Mouse (Mus musculus) small intestine, adult 2 months (tissue): ENCODE measurements around the gene Efna1. TPM values are rescaled to one million over a fixed set of nuclear protein-coding genes. Genes with fewer than 3 reads are reported as not detected.

Experiments used
- H3K27ac ChIP-seq: fragments of 200-500 bp; 2 replicates; pipeline ENCODE4 v1.5.1; 2012; ENCODE audit warnings: low read depth, low read length, control low read depth, inconsistent platforms; ENCODE audit not compliant: insufficient read depth
- H3K27me3 ChIP-seq: fragments of 200-500 bp; 2 replicates; pipeline ENCODE4 v1.6.1; 2012; ENCODE audit warnings: mild to moderate bottlenecking, moderate library complexity, low read length, inconsistent platforms; ENCODE audit not compliant: control insufficient read depth, insufficient read depth
- H3K36me3 ChIP-seq: fragments of 200-500 bp; 2 replicates; pipeline ENCODE4 v1.6.1; 2012; ENCODE audit warnings: mild to moderate bottlenecking, low read length, control low read depth, inconsistent platforms; ENCODE audit not compliant: control insufficient read depth, insufficient read depth
- H3K4me1 ChIP-seq: fragments of 200-500 bp; 2 replicates; pipeline ENCODE4 v1.6.1; 2012; ENCODE audit warnings: low read length, inconsistent platforms, mixed read lengths; ENCODE audit not compliant: control insufficient read depth, insufficient read depth, insufficient read length
- H3K4me3 ChIP-seq: fragments of 200-500 bp; 2 replicates; pipeline ENCODE4 v1.5.1; 2012; ENCODE audit warnings: low read depth, mild to moderate bottlenecking, control low read depth, inconsistent platforms, low read length, moderate library complexity
- CTCF ChIP-seq: fragments of 200-500 bp; IDR thresholded peaks from 2 replicates; pipeline ENCODE4 v1.5.1; 2012; ENCODE audit warnings: low read depth, mild to moderate bottlenecking, control low read depth, inconsistent platforms, low read length, moderate library complexity, mixed read lengths; ENCODE audit not compliant: insufficient replicate concordance, insufficient read length; ENCODE audit errors: extremely low read depth
- POLR2A ChIP-seq: fragments of 200-500 bp; IDR thresholded peaks from 2 replicates; pipeline ENCODE4 v1.6.1; 2012; ENCODE audit warnings: low read depth, mild to moderate bottlenecking, control low read depth, inconsistent platforms, low read length, moderate library complexity
- WGBS: fragments of 180-500 bp; shearing (Covaris S2); methylation state at CpG from one replicate; pipeline ENCODE4 v1.1.7; 2018; 5-methylcytosine and 5-hydroxymethylcytosine counted together
- polyA plus RNA-seq: library from polyadenylated mRNA; depleted of rRNA; stranded (reverse); fragments of >200 nt; gene quantifications from 2 replicates; pipeline ENCODE4 v1.2.3, GENCODE M21; 2012

Efna1 gene
- polyA plus RNA-seq, 1 experiment = 122 TPM

GRCm38 (mm10) chr3:89244158-89244981 is 36.6 kb downstream of the Efna1 start:
- peaks cover 2% of the 10 kb centered on the region; the same call in 1 of the 2 replicates for H3K36me3 ChIP-seq

GRCm38 (mm10) chr3:89243609-89244008 is 37.3 kb downstream of the Efna1 start:
- 35% methylated on average over 14 of the region's 14 CpGs for WGBS
- Histone ChIP-seq H3K36me3 (no peaks in the 10 kb centered on the region), H3K27me3 (no peaks in the 10 kb centered on the region), H3K4me1 (peaks cover 13% of the 10 kb centered on the region), H3K4me3 (no peak overlapping the region), H3K27ac (no peak overlapping the region)
- no peak for TF ChIP-seq POLR2A
- TF ChIP-seq CTCF = no peak

More at GRCm38 (mm10) chr3:89244158-89244981, 36.6 kb downstream of the Efna1 start:
- Histone ChIP-seq H3K4me1 (peaks cover 10% of the 10 kb centered on the region), H3K27ac (no peak overlapping the region), H3K27me3 (no peaks in the 10 kb centered on the region), H3K4me3 (peak overlapping the region; percentile 45)
- TF ChIP-seq CTCF (no peak), POLR2A (no peak)
- 33% methylated on average over 25 of the region's 25 CpGs for WGBS

GRCm38 (mm10) chr3:89242331-89242895 is 38.5 kb downstream of the Efna1 start:
- Histone ChIP-seq H3K4me3 (no peak overlapping the region), H3K36me3 (no peaks in the 10 kb centered on the region), H3K27me3 (peaks cover 3% of the 10 kb centered on the region; the same call in 1 of the 2 replicates), H3K27ac (no peak overlapping the region), H3K4me1 (peaks cover 24% of the 10 kb centered on the region)
- no peak for TF ChIP-seq POLR2A
- peak; percentile 69; the same call in 1 of the 2 replicates for TF ChIP-seq CTCF
- WGBS = 60% methylated on average over 9 of the region's 9 CpGs

GRCm38 (mm10) chr3:89238494-89238893 is 42.4 kb downstream of the Efna1 start:
- Histone ChIP-seq H3K36me3 (no peaks in the 10 kb centered on the region), H3K4me1 (peaks cover 25% of the 10 kb centered on the region), H3K27ac (no peak overlapping the region), H3K27me3 (peaks cover 10% of the 10 kb centered on the region), H3K4me3 (peak overlapping the region; percentile 44)
- 24% methylated on average over 11 of the region's 12 CpGs for WGBS
- TF ChIP-seq POLR2A (no peak), CTCF (no peak)

- Histone ChIP-seq H3K27me3 (peaks cover 10% of the 10 kb centered on the region), H3K4me1 (peaks cover 31% of the 10 kb centered on the region), H3K4me3 (no peak overlapping the region), H3K27ac (no peak overlapping the region), H3K36me3 (no peaks in the 10 kb centered on the region)
- WGBS = 43% methylated on average over 21 of the region's 21 CpGs
- TF ChIP-seq CTCF (no peak), POLR2A (no peak)
Observed at GRCm38 (mm10) chr3:89237682-89238081, 43.3 kb downstream of the Efna1 start.

GRCm38 (mm10) chr3:89236516-89236915 is 44.4 kb downstream of the Efna1 start:
- H3K27me3 ChIP-seq = peaks cover 12% of the 10 kb centered on the region
- no peaks in the 10 kb centered on the region for H3K36me3 ChIP-seq
- H3K4me1 ChIP-seq = peaks cover 31% of the 10 kb centered on the region
- 81% methylated on average over 10 of the region's 10 CpGs for WGBS
- no peak for TF ChIP-seq CTCF
- H3K4me3 ChIP-seq = no peak overlapping the region
- H3K27ac ChIP-seq = no peak overlapping the region

GRCm38 (mm10) chr3:89233562-89234110 is 47.3 kb downstream of the Efna1 start:
- Histone ChIP-seq H3K4me1 (peaks cover 30% of the 10 kb centered on the region), H3K27ac (no peak overlapping the region), H3K36me3 (no peaks in the 10 kb centered on the region), H3K27me3 (peaks cover 18% of the 10 kb centered on the region), H3K4me3 (no peak overlapping the region)
- TF ChIP-seq POLR2A (no peak), CTCF (peak; percentile 45; the same call in 1 of the 2 replicates)
- WGBS = 15% methylated on average over 14 of the region's 14 CpGs
